Mouse (Mus musculus) adrenal gland, postnatal 14 days (tissue): Measurements from ENCODE around the gene Cit. TPM values are rescaled to one million over a fixed set of nuclear protein-coding genes. Genes with fewer than 3 reads are reported as not detected.

Experiments used
- DNase-seq: peaks from one replicate; pipeline ENCODE4 v3.0.0; 2021; ENCODE audit warnings: mixed read lengths
- total RNA-seq: library from RNA; stranded (reverse); gene quantifications from 2 replicates; pipeline ENCODE4 v1.2.3, GENCODE M21; 2021

Gene Cit
- total RNA-seq, 1 experiment from 2014 or later = 10.3 TPM

DNA sequence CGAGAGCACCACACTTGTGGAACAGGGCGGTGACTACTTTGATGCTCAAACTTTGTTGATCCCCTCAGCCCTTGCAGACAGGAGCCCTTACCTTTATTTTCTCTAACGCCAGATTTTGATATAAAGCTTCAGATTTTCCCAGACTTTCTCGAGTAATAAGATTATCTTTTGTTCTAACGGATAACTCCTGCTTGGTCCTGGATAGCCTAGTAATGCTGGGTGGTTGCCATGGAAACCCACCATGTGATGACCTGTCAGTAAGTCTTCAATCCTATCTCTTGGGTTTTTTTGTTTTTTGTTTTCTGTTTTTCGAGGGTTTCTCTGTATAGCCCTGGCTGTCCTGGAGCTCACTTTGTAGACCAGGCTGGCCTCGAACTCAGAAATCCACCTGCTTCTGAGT is 197.2 kb downstream of the Cit start:
- DNase-seq = no peak

DNA sequence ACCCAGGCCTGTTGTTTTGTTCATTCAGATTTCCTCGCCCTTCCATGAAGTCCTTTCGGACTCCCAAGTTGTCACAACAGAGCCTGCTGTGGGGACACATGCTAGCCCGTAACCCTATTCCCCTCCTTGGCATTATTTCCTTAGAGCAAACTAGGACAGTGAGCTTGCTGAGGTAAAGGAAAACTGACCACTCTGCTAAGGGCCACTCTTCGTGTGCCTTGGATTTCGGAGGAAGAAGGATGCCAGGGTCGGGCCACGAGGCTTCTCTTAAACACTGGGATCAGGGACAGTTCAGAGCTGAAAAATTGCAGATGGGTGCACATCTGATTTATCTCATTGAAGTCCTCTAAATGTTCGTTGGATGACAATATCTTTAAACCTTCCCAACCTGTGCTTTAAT is 200.5 kb downstream of the Cit start:
- DNase-seq = no peak

DNA sequence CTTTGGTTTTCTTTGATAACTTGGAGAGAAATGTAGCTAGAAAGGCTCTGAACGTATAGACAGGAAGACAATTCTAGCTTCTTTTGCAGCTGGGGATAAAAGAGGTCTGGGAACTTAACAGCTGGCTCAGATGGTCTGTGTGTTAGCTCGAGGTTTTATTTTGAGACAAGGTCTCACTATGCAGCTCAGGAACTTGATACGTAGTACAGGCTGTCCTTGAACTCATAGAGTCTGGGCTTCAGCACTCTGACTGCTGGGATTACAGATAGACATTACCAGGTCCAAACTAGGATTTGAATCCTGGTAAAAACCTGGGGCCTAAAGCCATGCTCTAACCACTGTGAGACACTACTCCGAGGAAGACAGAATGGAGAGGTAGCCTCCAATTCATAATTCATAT is 201.2 kb downstream of the Cit start:
- no peak for DNase-seq

DNA sequence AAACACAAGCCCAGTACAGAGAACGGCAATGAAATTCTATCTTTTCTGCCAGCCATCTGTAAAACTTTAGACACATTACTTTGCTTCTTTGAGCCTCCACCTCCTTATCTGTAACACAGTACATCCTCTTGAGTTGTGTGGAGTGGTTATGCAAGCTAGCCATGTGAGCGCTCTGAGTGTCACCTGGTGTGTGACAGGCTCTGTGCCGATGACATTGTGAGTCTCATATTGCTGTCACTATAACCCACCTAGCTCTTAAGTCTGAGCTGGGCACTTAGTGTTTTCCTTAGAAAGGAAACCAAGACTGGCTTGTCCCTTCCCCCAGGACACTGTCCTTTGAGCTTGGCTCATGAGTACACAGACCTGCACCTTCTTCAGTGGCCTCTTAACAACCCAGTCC is 203.2 kb downstream of the Cit start:
- DNase-seq = no peak

DNA sequence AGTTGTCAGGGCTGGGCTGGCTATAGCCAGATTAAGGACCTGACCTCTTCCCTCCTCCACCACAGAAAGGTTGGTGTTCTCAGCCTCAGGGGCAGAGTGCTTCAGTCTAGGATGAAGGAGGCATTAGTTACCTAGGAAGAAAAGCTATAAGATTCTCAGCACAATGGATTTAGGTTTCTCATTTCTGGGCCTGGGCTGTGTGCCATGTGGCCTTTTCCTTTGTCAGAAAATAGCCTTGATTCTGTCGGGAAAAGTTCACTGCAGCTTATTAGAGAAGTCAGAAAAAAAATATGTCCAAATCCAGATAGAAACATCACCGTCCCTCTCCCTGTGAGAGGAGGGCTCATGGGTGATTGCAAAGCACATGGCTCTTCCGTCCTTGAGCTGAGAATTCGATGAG is 204.7 kb downstream of the Cit start:
- DNase-seq = peak; percentile 50

DNA sequence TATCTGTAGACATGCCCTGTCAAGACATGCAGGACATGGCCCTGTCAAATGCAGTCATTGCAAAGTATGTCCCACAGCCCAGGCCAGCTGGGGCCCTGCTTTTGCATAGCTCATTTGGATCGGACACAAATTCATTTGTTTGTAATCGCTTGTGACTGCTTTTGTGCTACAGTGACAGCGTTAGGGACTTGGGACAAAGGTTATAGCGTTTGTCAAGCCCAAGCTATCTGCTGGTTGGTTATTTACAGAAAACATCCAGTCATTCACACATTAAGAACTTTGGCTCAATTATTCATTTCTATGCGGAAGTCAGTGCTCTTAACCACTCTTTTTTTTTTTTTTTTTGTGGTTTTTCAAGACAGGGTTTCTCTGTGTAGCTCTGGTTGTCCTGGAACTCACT is 207.1 kb downstream of the Cit start:
- DNase-seq = no peak

DNA sequence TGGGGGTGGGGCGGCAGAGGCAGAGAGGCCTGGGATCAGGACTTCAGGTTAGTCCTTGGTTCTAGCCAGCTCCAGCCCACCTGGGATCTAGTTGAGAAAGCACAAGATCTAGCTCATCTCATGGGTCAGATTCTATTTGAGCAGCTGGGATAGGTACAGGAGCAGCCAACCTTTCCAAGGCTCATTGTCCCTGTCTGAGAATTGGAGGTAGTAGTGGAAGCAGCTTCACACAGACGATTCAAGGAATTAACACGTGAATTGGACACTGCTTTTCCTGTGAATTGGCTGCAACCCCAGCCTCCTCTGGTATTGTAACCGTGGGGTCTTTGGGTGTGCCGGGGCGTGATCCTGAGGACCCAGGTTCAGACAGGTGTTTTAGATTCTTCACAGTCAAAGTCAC is 207.7 kb downstream of the Cit start:
- no peak for DNase-seq

Other genes with a start within 250 kb of the Cit start
- gene Rab35, start 213.4 kb upstream of the Cit start, total RNA-seq = 55.3 and 59.5 TPM in 2 replicates
- gene Bicdl1, start 113.7 kb upstream of the Cit start, total RNA-seq = 10.0 and 13.1 TPM in 2 replicates
- gene Prkab1, start 179.2 kb downstream of the Cit start, total RNA-seq = 62.5 and 64.4 TPM in 2 replicates
- 0.15 TPM in 1 of 2 replicates, not detected in the other for gene Tmem233, start 238.0 kb downstream of the Cit start, total RNA-seq